Mouse (Mus musculus) 416B (cell line): ENCODE measurements around the gene Nim1k.
"Not testable (repeated sequence)": the region's sequence is repeated elsewhere in the genome, so short reads cannot be mapped to it uniquely, and the experiment has no call there.

Experiments used
- DNase-seq: peaks from one replicate; pipeline ENCODE4 v3.0.0; 2011; ENCODE audit warnings: low read depth

The Nim1k gene

GRCm38 (mm10) chr13:119727608-119728387, 27.9 kb downstream of the Nim1k start:
- DNase-seq = no peak

GRCm38 (mm10) chr13:119724541-119724940, 31.1 kb downstream of the Nim1k start:
- peak; percentile 55 for DNase-seq

- no peak for DNase-seq
Measured at GRCm38 (mm10) chr13:119723368-119723767, 32.3 kb downstream of the Nim1k start.

- no peak for DNase-seq
Measured at GRCm38 (mm10) chr13:119722447-119722846, 33.2 kb downstream of the Nim1k start.

- no peak for DNase-seq
Measured at GRCm38 (mm10) chr13:119716105-119716504, 39.6 kb downstream of the Nim1k start.

GRCm38 (mm10) chr13:119713821-119714220, 41.9 kb downstream of the Nim1k start:
- no peak for DNase-seq

GRCm38 (mm10) chr13:119713107-119713787, 42.4 kb downstream of the Nim1k start:
- peak; percentile 82 for DNase-seq

GRCm38 (mm10) chr13:119712463-119712862, 43.2 kb downstream of the Nim1k start:
- no peak for DNase-seq

- peak; percentile 46 for DNase-seq
Measured at GRCm38 (mm10) chr13:119710268-119710610, 45.4 kb downstream of the Nim1k start.

GRCm38 (mm10) chr13:119709388-119710267, 46.1 kb downstream of the Nim1k start:
- peak; percentile 45 for DNase-seq

GRCm38 (mm10) chr13:119708941-119709340, 46.7 kb downstream of the Nim1k start:
- DNase-seq = peak; percentile 67

GRCm38 (mm10) chr13:119707906-119708305, 47.8 kb downstream of the Nim1k start:
- no peak for DNase-seq

GRCm38 (mm10) chr13:119706953-119707352, 48.7 kb downstream of the Nim1k start:
- DNase-seq = no peak

- DNase-seq = peak; percentile 8
Measured at GRCm38 (mm10) chr13:119706278-119706880, 49.3 kb downstream of the Nim1k start.

- DNase-seq = peak; percentile 9
Measured at GRCm38 (mm10) chr13:119704280-119704679, 51.4 kb downstream of the Nim1k start.

GRCm38 (mm10) chr13:119698436-119698835, 57.2 kb downstream of the Nim1k start:
- DNase-seq = peak; percentile 8

GRCm38 (mm10) chr13:119696496-119696895, 59.2 kb downstream of the Nim1k start:
- DNase-seq = no peak

- DNase-seq = peak; percentile 8
Measured at GRCm38 (mm10) chr13:119695676-119696075, 60.0 kb downstream of the Nim1k start.

GRCm38 (mm10) chr13:119691958-119692357, 63.7 kb downstream of the Nim1k start:
- not testable (repeated sequence) for DNase-seq

- DNase-seq = peak; percentile 57
Measured at GRCm38 (mm10) chr13:119690876-119691620, 64.6 kb downstream of the Nim1k start.

- DNase-seq = peak; percentile 100
Measured at GRCm38 (mm10) chr13:119690039-119690728, 65.5 kb downstream of the Nim1k start, which contains the start of gene Hmgcs1. TSS of gene Hmgcs1 (plus strand) at chr13:119690379.
